Mouse (Mus musculus): ENCODE results near the gene Armcx4.
"Not testable (repeated sequence)": the region's sequence is repeated elsewhere in the genome, so short reads cannot be mapped to it uniquely, and the experiment has no call there.

Gene Armcx4

GRCm38 (mm10) chrX:134686267-134686666 is at the start of gene Armcx4:
TSS of gene Armcx4 (plus strand) at chrX:134686519.
- DNase-seq (ENCODE audit: low read depth), result peak; percentile 61

- DNase-seq (ENCODE audit: low read depth), result peak; percentile 52
Observed at GRCm38 (mm10) chrX:134641000-134641760, 45.1 kb upstream of the Armcx4 start.

- DNase-seq (ENCODE audit: low read depth), result no peak
Observed at GRCm38 (mm10) chrX:134646338-134646737, 40.0 kb upstream of the Armcx4 start.

GRCm38 (mm10) chrX:134647421-134647820 is 38.9 kb upstream of the Armcx4 start:
- no peak for DNase-seq (ENCODE audit: low read depth)

- DNase-seq (ENCODE audit: low read depth), result peak; percentile 87
Observed at GRCm38 (mm10) chrX:134648031-134648692, 38.2 kb upstream of the Armcx4 start.

- DNase-seq (ENCODE audit: low read depth), result no peak
Observed at GRCm38 (mm10) chrX:134652061-134652460, 34.3 kb upstream of the Armcx4 start.

GRCm38 (mm10) chrX:134661586-134661985 is 24.7 kb upstream of the Armcx4 start:
- DNase-seq (ENCODE audit: low read depth), result no peak

- DNase-seq (ENCODE audit: low read depth), result no peak
Observed at GRCm38 (mm10) chrX:134675022-134675421, 11.3 kb upstream of the Armcx4 start.

- no peak for DNase-seq (ENCODE audit: low read depth)
Observed at GRCm38 (mm10) chrX:134675959-134676358, 10.4 kb upstream of the Armcx4 start.

- no peak for DNase-seq (ENCODE audit: low read depth)
Observed at GRCm38 (mm10) chrX:134684936-134685335, 1.4 kb upstream of the Armcx4 start.

- DNase-seq (ENCODE audit: low read depth), result peak; percentile 32
Observed at GRCm38 (mm10) chrX:134686739-134687171, 436 bp downstream of the Armcx4 start.

- no peak for DNase-seq (ENCODE audit: low read depth)
Observed at GRCm38 (mm10) chrX:134689676-134690075, 3.4 kb downstream of the Armcx4 start.

- no peak for DNase-seq (ENCODE audit: low read depth)
Observed at GRCm38 (mm10) chrX:134690871-134691539, 4.7 kb downstream of the Armcx4 start.

GRCm38 (mm10) chrX:134691540-134691935 is 5.2 kb downstream of the Armcx4 start:
- DNase-seq (ENCODE audit: low read depth), result no peak

- DNase-seq (ENCODE audit: low read depth), result no peak
Observed at GRCm38 (mm10) chrX:134716863-134717262, 30.5 kb downstream of the Armcx4 start.

GRCm38 (mm10) chrX:134717752-134718308 is 31.5 kb downstream of the Armcx4 start, which contains the start of gene Armcx1:
TSS of gene Armcx1 (plus strand) at chrX:134717963.
- peak; percentile 23 for DNase-seq (ENCODE audit: low read depth)

- DNase-seq (ENCODE audit: low read depth), result peak; percentile 14
Observed at GRCm38 (mm10) chrX:134718524-134718923, 32.2 kb downstream of the Armcx4 start.

- not testable (repeated sequence) for DNase-seq (ENCODE audit: low read depth)
Observed at GRCm38 (mm10) chrX:134723762-134724161, 37.4 kb downstream of the Armcx4 start.

GRCm38 (mm10) chrX:134729778-134730177 is 43.5 kb downstream of the Armcx4 start:
- peak; percentile 55 for DNase-seq (ENCODE audit: low read depth)

GRCm38 (mm10) chrX:134737796-134738195 is 51.5 kb downstream of the Armcx4 start:
- DNase-seq (ENCODE audit: low read depth), result no peak

- no peak for DNase-seq (ENCODE audit: low read depth)
Observed at GRCm38 (mm10) chrX:134739160-134739559, 52.8 kb downstream of the Armcx4 start.

- DNase-seq (ENCODE audit: low read depth), result no peak
Observed at GRCm38 (mm10) chrX:134741862-134742261, 55.5 kb downstream of the Armcx4 start.
